In the genomic region with DNA sequence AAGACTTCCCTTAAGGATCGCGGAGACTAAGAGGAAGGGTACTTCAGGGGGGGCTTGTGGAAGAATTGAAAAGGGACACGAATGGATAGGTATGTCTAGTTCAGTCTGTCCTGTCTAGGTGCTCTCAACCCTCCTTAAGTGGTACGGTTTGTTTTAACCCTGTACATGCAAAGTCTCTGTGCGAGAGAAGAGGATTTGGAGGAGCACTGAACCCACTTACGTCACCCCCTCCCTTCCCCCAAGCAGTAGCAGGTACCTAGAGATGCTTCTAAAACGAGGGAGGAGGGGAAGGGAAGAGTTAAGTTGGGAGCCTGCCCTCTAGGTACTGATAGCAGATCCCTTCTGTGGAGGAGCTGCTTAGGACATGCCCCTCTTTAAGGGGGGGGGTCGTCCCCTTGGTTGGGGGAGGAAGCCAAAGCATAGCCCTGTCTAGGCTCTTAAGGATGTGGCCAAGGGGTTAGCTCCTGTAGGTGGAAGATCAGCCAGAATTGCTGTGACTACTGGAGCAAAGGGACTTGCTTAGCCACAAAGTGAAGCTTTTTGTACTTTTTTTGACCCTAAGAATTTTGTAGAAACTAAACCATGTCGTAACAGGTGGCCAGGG, we compare ENCODE assay signal across 8 mouse cellular contexts.
DNase-seq lines count a peak whose midpoint lies in the region; ATAC-seq lines count a peak whose summit lies in the region.

No protein-coding gene starts in this region.

- 22% methylated on average over 9 of the region's 9 CpGs for WGBS in neural tube, embryonic 11.5 days
- WGBS in limb, embryonic 13.5 days = 24% methylated on average over 9 of the region's 9 CpGs
- 30% methylated on average over 9 of the region's 9 CpGs for WGBS in stomach, embryonic 15.5 days

- no peak overlapping the region for H3K27ac ChIP-seq in neural tube, embryonic 11.5 days (ENCODE audit: low read depth, low read length)
- no peak overlapping the region for H3K27ac ChIP-seq in limb, embryonic 13.5 days
- H3K27ac ChIP-seq in stomach, embryonic 15.5 days = no peak overlapping the region

- peak overlapping the region; percentile 35; the same call in 1 of the 2 replicates for H3K4me3 ChIP-seq in neural tube, embryonic 11.5 days (ENCODE audit: low read depth, low read length)
- H3K4me3 ChIP-seq in limb, embryonic 13.5 days = peak overlapping the region; percentile 48
- peak overlapping the region; percentile 45 for H3K4me3 ChIP-seq in stomach, embryonic 15.5 days (replicated peaks)

- H3K4me1 ChIP-seq in neural tube, embryonic 11.5 days (ENCODE audit: control insufficient read depth, insufficient read depth, low read length) = no peaks in the 10 kb centered on the region
- peaks cover 6% of the 10 kb centered on the region; the same call in 1 of the 2 replicates for H3K4me1 ChIP-seq in limb, embryonic 13.5 days
- H3K4me1 ChIP-seq in stomach, embryonic 15.5 days = no peaks in the 10 kb centered on the region

- no peaks in the 10 kb centered on the region for H3K9me3 ChIP-seq in neural tube, embryonic 11.5 days (ENCODE audit: control insufficient read depth, low read length)
- no peaks in the 10 kb centered on the region for H3K9me3 ChIP-seq in limb, embryonic 13.5 days
- no peaks in the 10 kb centered on the region for H3K9me3 ChIP-seq in stomach, embryonic 15.5 days

- peak; percentile 3 for DNase-seq in CD4-positive, CD25-positive, alpha-beta regulatory T cell, adult 2 months (ENCODE audit: low read depth, low spot score)
- DNase-seq in neural tube, embryonic 11.5 days (ENCODE audit: low spot score) = no peak
- DNase-seq in neural tube, embryonic 10.5 days (ENCODE audit: extremely low spot score, low spot score) = no peak
- DNase-seq in embryo, embryonic 10.5 days (ENCODE audit: low spot score) = no peak

- H3K9ac ChIP-seq in neural tube, embryonic 11.5 days (ENCODE audit: low read length) = no peak overlapping the region
- no peak overlapping the region for H3K9ac ChIP-seq in limb, embryonic 13.5 days
- H3K9ac ChIP-seq in stomach, embryonic 15.5 days = no peak overlapping the region

- H3K4me2 ChIP-seq in neural tube, embryonic 11.5 days (ENCODE audit: low read depth) = peak overlapping the region; percentile 68
- peak overlapping the region; percentile 69 for H3K4me2 ChIP-seq in limb, embryonic 13.5 days (replicated peaks)
- H3K4me2 ChIP-seq in stomach, embryonic 15.5 days = peak overlapping the region; percentile 68

- no peaks in the 10 kb centered on the region for H3K36me3 ChIP-seq in neural tube, embryonic 11.5 days (ENCODE audit: control insufficient read depth, insufficient read depth, low read length)
- no peaks in the 10 kb centered on the region for H3K36me3 ChIP-seq in limb, embryonic 13.5 days
- no peaks in the 10 kb centered on the region for H3K36me3 ChIP-seq in stomach, embryonic 15.5 days

- H3K27me3 ChIP-seq in neural tube, embryonic 11.5 days (ENCODE audit: control insufficient read depth, insufficient read depth, low read length) = peaks cover 9% of the 10 kb centered on the region
- peaks cover 34% of the 10 kb centered on the region for H3K27me3 ChIP-seq in limb, embryonic 13.5 days
- no peaks in the 10 kb centered on the region for H3K27me3 ChIP-seq in stomach, embryonic 15.5 days (replicated peaks)

- ATAC-seq in CD4-positive, CD25-positive, alpha-beta regulatory T cell, adult 4 months = no peak
- ATAC-seq in neural tube, embryonic 11.5 days (ENCODE audit: insufficient read depth, low FRiP score, low TSS enrichment) = no peak
- ATAC-seq in limb, embryonic 13.5 days (ENCODE audit: low FRiP score, low read depth) = no peak
- no peak for ATAC-seq in stomach, embryonic 15.5 days (ENCODE audit: insufficient read depth, low FRiP score, low read depth)
- ATAC-seq in megakaryocyte progenitor cell, adult 5-6 weeks (replicated peaks; ENCODE audit: poor library complexity) = no peak
